Mouse (Mus musculus) adrenal gland, adult 2 months (tissue): ENCODE data around the gene Pam16. TPM values are rescaled to one million over a fixed set of nuclear protein-coding genes. Genes with fewer than 3 reads are reported as not detected.
"Not testable (repeated sequence)": the region's sequence is repeated elsewhere in the genome, so short reads cannot be mapped to it uniquely, and the experiment has no call there.

Source experiments
- DNase-seq: peaks from one replicate; pipeline ENCODE4 v3.0.0; 2021
- polyA plus RNA-seq: library from polyadenylated mRNA; depleted of rRNA; stranded (reverse); fragments of >200 nt; gene quantifications from 2 replicates; pipeline ENCODE4 v1.2.3, GENCODE M21; 2012; rRNA removed
- total RNA-seq, 2 experiments: library from RNA; stranded (reverse); gene quantifications; 2 replicates each; pipeline ENCODE4 v1.2.3; 2021

The Pam16 gene
- total and polyA plus RNA-seq, 3 experiments = 16.0 to 111 (median 104) TPM

GRCm38 (mm10) chr16:4592909-4593875 is 31.6 kb downstream of the Pam16 start:
- DNase-seq = peak; percentile 59

- DNase-seq = no peak
These were observed 34.6 kb downstream of the Pam16 start for GRCm38 (mm10) chr16:4590236-4590635.

- no peak for DNase-seq
These were observed 37.1 kb downstream of the Pam16 start for GRCm38 (mm10) chr16:4587516-4588210.

GRCm38 (mm10) chr16:4586531-4587123 is 38.2 kb downstream of the Pam16 start:
- peak; percentile 99 for DNase-seq

- no peak for DNase-seq
These were observed 38.9 kb downstream of the Pam16 start for GRCm38 (mm10) chr16:4585642-4586530.

- DNase-seq = no peak
These were observed 40.4 kb downstream of the Pam16 start for GRCm38 (mm10) chr16:4584438-4584837.

GRCm38 (mm10) chr16:4583807-4584206 is 41.0 kb downstream of the Pam16 start:
- no peak for DNase-seq

- not testable (repeated sequence) for DNase-seq
These were observed 43.6 kb downstream of the Pam16 start for GRCm38 (mm10) chr16:4581179-4581578.

GRCm38 (mm10) chr16:4578630-4579029 is 46.2 kb downstream of the Pam16 start:
- DNase-seq = no peak

- DNase-seq = no peak
These were observed 47.9 kb downstream of the Pam16 start for GRCm38 (mm10) chr16:4576873-4577272.

- DNase-seq = no peak
These were observed 48.8 kb downstream of the Pam16 start for GRCm38 (mm10) chr16:4576038-4576437.

- peak; percentile 21 for DNase-seq
These were observed 54.1 kb downstream of the Pam16 start for GRCm38 (mm10) chr16:4570737-4571136.

GRCm38 (mm10) chr16:4567912-4568311 is 56.9 kb downstream of the Pam16 start:
- peak; percentile 83 for DNase-seq

Other genes starting within 250 kb of the Pam16 start
- gene Adcy9, start 204.5 kb downstream of the Pam16 start, total RNA-seq = 10 to 100 TPM; 43.2 to 50.9 TPM
- 38.2 and 56.7 TPM in 2 replicates for gene Adcy9, start 204.5 kb downstream of the Pam16 start, polyA plus RNA-seq
- gene Srl, start 83.2 kb downstream of the Pam16 start, total RNA-seq = 10 to 100 TPM in 1 of 2 experiments, 1 to 10 TPM in 1; 6.8 to 13.2 TPM
- gene Srl, start 83.2 kb downstream of the Pam16 start, polyA plus RNA-seq = 0.35 and 0.57 TPM in 2 replicates
- 1 to 10 TPM; 3.8 to 6.7 TPM for gene Tfap4, start 65.1 kb downstream of the Pam16 start, total RNA-seq
- gene Tfap4, start 65.1 kb downstream of the Pam16 start, polyA plus RNA-seq = 3.6 and 4.0 TPM in 2 replicates
- 10 to 100 TPM; 17.3 to 27.4 TPM for gene Glis2, start 30.3 kb downstream of the Pam16 start, total RNA-seq
- gene Glis2, start 30.3 kb downstream of the Pam16 start, polyA plus RNA-seq = 28.9 and 29.3 TPM in 2 replicates
- gene Vasn, start 15.0 kb upstream of the Pam16 start, total RNA-seq = 10 to 100 TPM in 1 of 2 experiments, 1 to 10 TPM in 1; 8.4 to 15.4 TPM
- gene Vasn, start 15.0 kb upstream of the Pam16 start, polyA plus RNA-seq = 28.1 and 30.9 TPM in 2 replicates
- gene Dnaja3, start 15.0 kb upstream of the Pam16 start, total RNA-seq = 100 to 1,000 TPM; 122 to 148 TPM
- gene Dnaja3, start 15.0 kb upstream of the Pam16 start, polyA plus RNA-seq = 33.2 and 37.5 TPM in 2 replicates
- 10 to 100 TPM; 27.3 to 35.5 TPM for gene Coro7, start 54.8 kb upstream of the Pam16 start, total RNA-seq
- 58.0 and 60.3 TPM in 2 replicates for gene Coro7, start 54.8 kb upstream of the Pam16 start, polyA plus RNA-seq
- gene Nmral1, start 94.4 kb upstream of the Pam16 start, total RNA-seq = 1 to 10 TPM; 2.9 to 5.2 TPM
- gene Nmral1, start 94.4 kb upstream of the Pam16 start, polyA plus RNA-seq = 2.4 and 2.5 TPM in 2 replicates
- gene Hmox2, start 101.4 kb upstream of the Pam16 start, total RNA-seq = 10 to 100 TPM; 87.1 to 92.8 TPM
- 21.3 and 30.2 TPM in 2 replicates for gene Hmox2, start 101.4 kb upstream of the Pam16 start, polyA plus RNA-seq
- gene Cdip1, start 165.3 kb upstream of the Pam16 start, total RNA-seq = 100 to 1,000 TPM; 105 to 130 TPM
- gene Cdip1, start 165.3 kb upstream of the Pam16 start, polyA plus RNA-seq = 400 and 500 TPM in 2 replicates
- not detected for gene 4930562C15Rik, start 210.4 kb upstream of the Pam16 start, total RNA-seq
- gene 4930562C15Rik, start 210.4 kb upstream of the Pam16 start, polyA plus RNA-seq = not detected in 2 replicates